Mouse (Mus musculus): ENCODE data around the gene Gpatch8.

DNA sequence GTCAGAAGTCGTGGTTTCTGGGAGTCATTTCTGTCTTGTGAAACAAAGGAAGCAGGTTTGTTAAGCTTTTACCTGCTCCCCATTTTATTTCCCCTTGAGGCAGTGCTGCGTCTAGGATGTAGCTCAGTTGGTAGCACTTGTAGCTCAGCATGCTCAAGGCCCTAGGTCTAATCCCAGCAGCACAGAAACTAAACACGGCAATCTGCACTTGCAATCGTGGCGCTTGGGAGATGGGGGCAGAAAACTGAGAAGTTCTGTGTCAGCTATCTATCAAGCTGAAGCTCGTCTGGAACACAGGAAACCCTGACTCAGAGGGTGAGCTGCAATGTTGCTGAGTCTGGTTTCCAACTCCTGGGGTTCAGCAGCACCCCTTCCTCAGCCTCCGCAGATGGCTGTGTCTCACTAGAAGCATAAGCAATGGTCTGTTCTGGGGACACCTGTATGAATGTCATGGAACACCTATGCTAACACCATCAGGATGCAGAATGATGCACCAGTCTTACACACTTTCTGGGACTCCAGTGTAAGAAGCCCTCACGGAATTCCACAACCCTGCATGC, 127.1 kb downstream of the Gpatch8 start:
- TF ChIP-seq CTCF (IDR thresholded peaks at IDR 0.05; ENCODE audit: extremely low read depth, insufficient read depth, low read length) (no peak), POLR2A (IDR thresholded peaks at IDR 0.05; ENCODE audit: extremely low read depth, insufficient read depth, low read length) (no peak)
